Mouse (Mus musculus) neutrophil, adult 5-6 weeks (primary cell): ENCODE measurements around the gene Ctbp1. TPM values are rescaled to one million over a fixed set of nuclear protein-coding genes. Genes with fewer than 3 reads are reported as not detected.

Experiments
- ATAC-seq: fragments of 151-379, 151-347 bp; 2 replicates; pipeline ENCODE4 v1.8.0; 2017; ENCODE audit warnings: mild to moderate bottlenecking, moderate TSS enrichment; ENCODE audit not compliant: insufficient number of reproducible peaks, poor library complexity, low FRiP score, severe bottlenecking; ENCODE audit errors: extremely low read depth
- total RNA-seq: library from RNA; stranded (forward); fragments of 200-1000 nt; gene quantifications from 2 replicates; pipeline ENCODE4 v1.2.3, GENCODE M21; 2017

Ctbp1 gene
- total RNA-seq, 1 experiment from 2014 or later = 142 TPM

DNA sequence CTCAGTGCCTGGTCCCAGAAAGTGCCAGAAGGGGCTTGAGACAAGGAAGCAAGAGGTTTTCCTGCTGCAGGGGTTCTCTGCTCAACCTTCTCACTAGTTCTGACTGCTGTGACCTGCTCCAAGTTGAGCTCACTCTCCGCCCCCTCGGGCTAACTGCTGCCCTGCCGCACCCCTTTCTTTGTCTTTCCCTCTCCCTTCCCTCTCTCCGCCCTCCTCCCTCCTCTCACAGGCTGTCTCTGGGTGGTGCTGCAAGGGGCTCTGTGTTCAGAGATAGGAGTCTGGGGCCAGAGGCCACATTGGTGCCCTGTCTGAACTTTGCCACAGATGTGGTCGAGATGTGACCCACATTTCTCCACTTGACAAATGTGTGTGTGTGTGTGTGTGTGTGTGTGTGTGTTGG is 56.7 kb downstream of the Ctbp1 start, which contains the start of gene Spon2:
Spon2 (minus strand) TSS at position 375 of the 400 bp plus-strand sequence.
- no peak for ATAC-seq

- ATAC-seq = no peak
These were observed 57.1 kb downstream of the Ctbp1 start for GRCm38 (mm10) chr5:33217663-33218062.

DNA sequence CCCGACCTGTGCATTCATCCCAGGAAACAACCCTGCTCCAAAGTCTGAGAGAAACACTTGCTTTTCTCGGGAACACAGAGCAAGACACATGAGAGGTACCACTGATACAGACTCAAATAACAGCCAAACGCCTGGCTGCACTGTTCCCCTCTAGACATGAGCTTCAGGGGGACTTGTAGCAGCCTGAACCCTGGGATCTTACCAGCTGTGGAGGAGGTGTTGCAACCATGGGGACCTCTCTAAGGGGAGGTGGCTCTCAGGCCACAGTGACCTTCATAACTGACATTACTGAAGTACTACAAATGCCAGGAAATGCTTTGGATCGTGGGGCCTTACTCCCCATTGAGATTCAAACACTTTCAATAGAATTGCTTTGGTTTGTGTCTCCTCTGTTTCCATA is 60.1 kb downstream of the Ctbp1 start:
- no peak for ATAC-seq

DNA sequence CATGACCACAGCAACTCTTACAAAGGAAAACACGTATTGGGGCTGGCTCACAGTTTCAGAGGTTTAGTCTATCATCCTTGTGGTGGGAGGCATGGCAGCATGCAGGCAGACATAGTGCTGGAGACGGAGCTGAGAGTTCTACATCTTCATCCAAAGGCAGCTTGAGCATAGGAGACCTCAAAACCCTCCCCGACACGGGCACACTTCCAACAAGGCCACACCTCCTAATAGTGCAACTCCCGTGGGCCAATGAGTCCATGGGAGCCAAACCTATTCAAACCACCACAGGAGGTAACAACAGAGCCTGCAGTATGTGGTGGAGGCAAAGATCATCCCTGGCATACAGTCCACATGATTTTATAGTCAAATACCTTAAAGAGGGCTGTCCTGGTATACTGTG is 63.5 kb downstream of the Ctbp1 start:
- no peak for ATAC-seq

GRCm38 (mm10) chr5:33210515-33210914 is 64.3 kb downstream of the Ctbp1 start:
- no peak for ATAC-seq

DNA sequence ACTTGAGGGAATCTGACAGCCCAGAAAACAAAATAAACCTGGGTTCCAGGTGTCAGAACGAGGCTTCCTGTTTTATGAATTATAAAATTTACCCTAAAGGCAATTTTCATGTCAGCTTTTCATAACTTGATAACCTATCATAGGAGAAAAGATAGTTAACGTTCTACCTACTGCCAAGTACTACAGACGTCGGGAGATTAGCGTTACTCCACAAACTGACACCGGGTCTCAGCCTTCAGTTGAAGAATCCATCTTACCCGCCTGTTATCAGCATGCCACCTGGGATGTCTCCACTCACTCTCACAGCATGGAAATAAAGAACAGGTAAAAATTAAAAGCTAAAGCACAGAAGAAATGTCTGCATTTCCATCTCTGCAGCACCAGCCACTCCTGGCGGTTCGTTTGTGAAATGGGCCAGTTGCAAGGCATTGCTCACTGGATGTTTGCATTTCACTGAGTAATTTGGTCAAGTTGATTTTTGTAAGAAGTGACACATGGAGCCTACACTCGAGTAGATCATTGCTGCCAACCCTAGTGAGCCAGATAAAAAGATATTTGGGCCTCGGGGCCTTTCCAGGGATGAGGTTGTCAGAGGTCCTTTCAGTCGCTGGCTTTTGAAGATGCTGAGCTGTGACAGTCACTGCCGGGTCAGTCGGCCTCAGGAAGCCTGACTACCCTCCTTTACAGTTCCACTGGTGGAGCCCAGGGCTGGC is 66.1 kb downstream of the Ctbp1 start:
- ATAC-seq = no peak

- no peak for ATAC-seq
These were observed 67.7 kb downstream of the Ctbp1 start for GRCm38 (mm10) chr5:33207136-33207535.

DNA sequence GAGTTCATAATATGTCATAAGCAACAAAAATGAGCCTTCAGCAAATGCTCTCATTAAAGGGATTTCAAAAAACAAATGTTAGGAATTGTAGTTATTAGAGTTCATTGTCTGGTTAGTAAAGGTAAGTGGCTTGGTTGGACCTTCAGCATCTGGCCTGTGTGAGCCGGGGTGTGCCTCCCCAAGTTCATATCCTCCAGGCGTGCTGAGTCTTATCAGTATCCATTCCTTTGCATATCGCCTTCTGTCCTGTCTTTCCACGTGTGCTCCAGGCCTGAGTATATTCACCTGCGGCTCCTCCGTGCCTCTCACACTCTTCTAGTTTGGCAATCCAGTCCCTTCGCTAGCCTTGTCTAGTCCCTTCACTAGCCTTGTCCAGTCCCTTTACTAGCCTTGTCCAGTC is 68.5 kb downstream of the Ctbp1 start:
- no peak for ATAC-seq

DNA sequence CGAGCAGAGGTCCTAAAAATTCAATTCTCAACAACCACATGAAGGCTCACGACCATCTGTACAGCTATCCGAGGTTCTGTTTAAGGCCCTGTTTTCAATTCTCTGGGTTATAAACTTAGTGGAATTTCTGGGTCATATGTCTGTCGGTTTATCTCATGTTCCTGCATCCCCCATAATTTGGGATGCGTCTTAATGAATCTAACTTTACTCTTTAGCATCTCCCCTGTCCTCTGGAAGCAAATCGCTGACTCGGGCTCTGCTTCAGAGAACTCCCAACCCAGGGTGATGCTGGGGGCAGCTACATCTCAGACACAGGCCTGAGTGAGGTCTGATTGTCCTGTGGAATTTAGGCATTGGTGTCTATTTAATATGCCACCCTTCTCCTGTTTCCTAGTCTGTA is 70.5 kb downstream of the Ctbp1 start:
- ATAC-seq = no peak

DNA sequence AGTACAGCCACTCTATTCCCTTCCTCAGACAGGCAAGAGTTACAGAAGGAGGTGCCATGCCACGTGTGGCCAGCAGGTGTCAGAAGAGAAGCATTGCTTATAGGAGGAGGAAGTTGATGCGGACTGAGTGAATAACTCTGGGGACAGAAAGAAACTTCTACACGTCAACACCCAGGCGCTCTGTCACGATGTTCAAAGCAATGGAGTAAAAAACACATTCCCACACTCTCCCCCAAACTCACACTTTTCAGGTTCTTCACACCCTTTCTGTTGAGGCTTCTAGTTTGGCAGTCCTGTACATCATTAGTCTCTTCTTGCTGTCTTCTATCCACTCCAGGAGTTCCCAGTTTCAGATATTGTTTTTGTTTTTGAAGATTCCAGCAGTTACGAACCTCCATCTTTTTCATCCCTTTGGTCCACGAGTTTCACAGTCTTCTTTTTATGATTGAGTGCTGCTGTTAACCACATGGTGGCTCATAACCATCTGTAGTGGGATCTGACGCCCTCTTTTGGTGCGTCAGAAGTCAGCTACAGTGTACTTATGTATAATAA is 71.0 kb downstream of the Ctbp1 start:
- peak; percentile 81 for ATAC-seq

- no peak for ATAC-seq
These were observed 71.6 kb downstream of the Ctbp1 start for GRCm38 (mm10) chr5:33203171-33203565.

GRCm38 (mm10) chr5:33202516-33203170 is 72.2 kb downstream of the Ctbp1 start:
- no peak for ATAC-seq

DNA sequence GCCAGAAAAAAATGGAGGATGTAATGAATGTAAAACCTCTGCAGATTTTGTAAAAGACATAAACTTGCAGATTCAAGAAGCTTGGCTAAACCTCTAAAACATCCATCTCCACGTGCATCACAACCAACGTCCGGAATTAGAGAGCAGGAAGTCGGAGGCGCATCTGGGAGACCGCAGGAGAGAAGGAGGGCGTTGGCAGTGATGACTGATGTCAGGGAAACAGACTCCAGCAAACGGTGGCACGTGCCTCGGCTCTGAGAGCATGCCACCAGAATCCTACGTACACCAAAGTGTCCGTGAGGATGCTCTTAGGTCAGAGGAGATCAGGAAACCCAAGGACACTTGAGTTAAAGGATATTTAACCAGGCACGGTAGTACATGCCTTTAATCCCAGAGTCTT is 73.1 kb downstream of the Ctbp1 start:
- ATAC-seq = no peak

GRCm38 (mm10) chr5:33200071-33200470 is 74.7 kb downstream of the Ctbp1 start:
- no peak for ATAC-seq

Other genes starting within 250 kb of the Ctbp1 start
- 4.3 and 4.8 TPM in 2 replicates for gene Slc5a1, start 170.8 kb downstream of the Ctbp1 start, total RNA-seq
- gene Spon2, start 56.5 kb downstream of the Ctbp1 start, total RNA-seq = not detected in 2 replicates
- 196 and 213 TPM in 2 replicates for gene Maea, start 60.5 kb upstream of the Ctbp1 start, total RNA-seq
- 20.5 and 21.1 TPM in 2 replicates for gene Uvssa, start 103.6 kb upstream of the Ctbp1 start, total RNA-seq
- gene Nkx1-1, start 159.0 kb upstream of the Ctbp1 start, total RNA-seq = not detected in 2 replicates